Mouse (Mus musculus) kidney, adult 9 months (tissue): ENCODE results near the gene Cutal.
"Not testable (repeated sequence)": the region's sequence is repeated elsewhere in the genome, so short reads cannot be mapped to it uniquely, and the experiment has no call there.

Experiments used
- DNase-seq: peaks from one replicate; pipeline ENCODE4 v3.0.0; 2022

Cutal gene

GRCm38 (mm10) chr2:34874271-34874670, at the start of gene Cutal:
Cutal (plus strand) TSS chr2:34874396.
- DNase-seq, result peak; percentile 87

- DNase-seq, result peak; percentile 93
Measured at GRCm38 (mm10) chr2:34825827-34826459, 48.3 kb upstream of the Cutal start, which contains the start of gene Fbxw2. Fbxw2 (minus strand) TSS chr2:34826311.

DNA sequence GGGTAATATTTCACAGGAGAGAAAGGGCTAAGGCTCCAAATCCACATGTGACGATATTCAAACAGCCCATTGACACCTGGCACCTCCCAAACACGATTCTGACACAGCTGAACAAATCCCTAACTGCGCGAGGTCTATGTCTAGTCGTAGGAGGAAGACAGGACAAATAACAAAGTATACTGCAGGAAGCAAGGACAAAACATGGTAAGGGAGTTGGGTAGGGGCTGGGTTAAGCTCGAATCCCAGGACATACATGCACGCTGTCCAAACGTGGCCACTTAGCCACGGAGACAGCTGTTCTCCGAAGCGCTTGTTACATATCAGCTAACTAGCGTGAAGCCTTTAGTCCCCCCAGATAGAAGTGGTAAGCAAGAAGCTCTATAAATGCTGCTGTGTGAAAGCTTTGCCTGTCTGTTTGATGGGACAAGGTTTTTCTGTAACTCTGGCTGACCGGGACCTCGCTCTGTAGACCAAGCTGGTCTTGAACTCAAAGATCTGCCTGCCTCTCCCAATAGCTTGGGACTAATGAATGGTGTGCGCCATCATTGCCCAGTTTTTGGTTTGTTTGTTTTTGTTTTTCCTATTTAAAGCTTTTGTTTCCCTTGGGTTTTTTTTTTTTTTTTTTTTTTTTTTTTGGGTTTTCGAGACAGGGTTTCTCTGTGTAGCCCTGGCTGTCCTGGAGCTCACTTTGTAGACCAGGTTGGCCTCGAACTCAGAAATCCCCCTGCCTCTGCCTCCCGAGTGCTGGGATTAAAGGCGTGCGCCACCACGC, 47.5 kb upstream of the Cutal start:
- no peak for DNase-seq

DNA sequence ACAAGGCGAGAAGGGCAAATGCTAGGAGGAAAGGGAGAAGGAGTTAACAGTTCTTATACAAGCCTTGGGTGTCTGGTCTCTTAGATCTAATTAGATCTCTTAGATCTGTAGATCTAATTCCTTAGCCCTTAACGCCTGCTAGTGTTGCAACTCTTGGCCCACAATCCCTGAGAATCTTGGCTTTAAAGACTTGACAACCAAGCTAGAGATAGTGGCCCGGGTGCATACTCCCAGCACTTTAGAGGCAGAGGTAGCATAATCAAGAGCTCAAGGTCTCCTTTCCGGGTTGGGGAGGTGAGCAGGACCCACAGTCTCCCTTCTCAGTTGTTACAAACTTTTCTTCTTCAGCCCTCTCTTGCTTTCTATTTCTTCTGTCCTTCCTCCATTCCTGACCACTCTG, 46.6 kb upstream of the Cutal start:
- DNase-seq, result no peak

GRCm38 (mm10) chr2:34828026-34828425, 46.2 kb upstream of the Cutal start:
- DNase-seq, result no peak

DNA sequence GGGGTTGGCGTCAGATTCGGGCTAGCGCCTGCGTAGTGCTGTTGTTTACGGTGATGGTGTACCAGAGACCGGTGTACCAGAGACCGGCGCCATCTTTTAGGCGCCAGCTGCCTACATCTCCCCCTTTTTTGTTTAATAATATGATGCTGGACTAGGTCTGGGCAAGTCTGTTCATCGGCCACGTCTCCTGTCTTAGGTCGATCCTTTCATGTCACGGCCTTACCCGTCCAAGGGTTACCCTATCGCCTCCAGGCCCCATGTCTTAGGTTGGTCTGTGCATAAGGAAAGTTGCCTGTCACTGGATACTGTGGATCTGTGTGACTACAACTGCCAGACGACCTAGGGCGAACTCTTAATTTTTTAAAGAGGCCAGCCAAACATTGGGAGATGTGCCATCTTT, 44.1 kb upstream of the Cutal start:
- DNase-seq, result not testable (repeated sequence)

GRCm38 (mm10) chr2:34832766-34833457, 41.3 kb upstream of the Cutal start, which contains the start of gene Gm34653:
Gm34653 (plus strand) TSS chr2:34833007.
- DNase-seq, result not testable (repeated sequence)

DNA sequence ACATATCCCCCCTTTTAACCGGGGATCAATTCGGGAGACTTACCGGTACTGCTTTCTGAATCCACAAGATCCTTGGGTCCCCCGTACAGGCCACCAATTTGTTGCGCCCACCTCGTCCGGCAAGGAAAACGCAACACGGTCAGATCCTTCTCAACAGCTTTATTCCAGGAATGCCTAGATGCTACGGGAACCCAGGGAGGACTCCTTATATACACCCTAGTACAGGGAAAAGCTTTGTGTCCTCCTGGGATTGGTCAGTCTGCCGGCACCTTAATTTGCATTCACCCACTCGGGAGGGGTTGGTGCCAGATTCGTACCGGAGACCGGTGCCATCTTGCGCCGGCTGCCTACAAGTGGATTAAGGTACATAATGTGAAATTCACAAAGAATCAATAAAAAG, 40.6 kb upstream of the Cutal start:
- DNase-seq, result no peak

DNA sequence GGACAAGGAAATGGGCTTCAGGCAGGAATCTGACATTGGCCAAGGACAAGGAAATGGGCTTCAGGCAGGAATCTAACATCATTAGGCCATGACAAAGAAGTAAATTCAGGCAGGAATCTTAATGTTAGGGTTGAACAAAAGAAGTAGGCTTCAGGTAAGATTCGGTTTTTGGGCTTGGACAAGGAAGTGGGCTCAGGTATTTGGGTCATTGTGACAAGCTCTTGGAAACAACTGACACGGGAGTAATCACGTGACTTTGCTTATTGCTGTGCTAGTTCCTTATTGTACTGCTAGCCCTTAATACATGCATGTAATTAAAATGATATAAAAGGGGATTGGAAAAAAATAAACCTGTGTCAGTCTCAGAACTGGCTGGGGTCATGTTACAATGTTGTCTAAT, 38.5 kb upstream of the Cutal start:
- no peak for DNase-seq

- not testable (repeated sequence) for DNase-seq
Measured at GRCm38 (mm10) chr2:34840143-34840542, 34.1 kb upstream of the Cutal start.

DNA sequence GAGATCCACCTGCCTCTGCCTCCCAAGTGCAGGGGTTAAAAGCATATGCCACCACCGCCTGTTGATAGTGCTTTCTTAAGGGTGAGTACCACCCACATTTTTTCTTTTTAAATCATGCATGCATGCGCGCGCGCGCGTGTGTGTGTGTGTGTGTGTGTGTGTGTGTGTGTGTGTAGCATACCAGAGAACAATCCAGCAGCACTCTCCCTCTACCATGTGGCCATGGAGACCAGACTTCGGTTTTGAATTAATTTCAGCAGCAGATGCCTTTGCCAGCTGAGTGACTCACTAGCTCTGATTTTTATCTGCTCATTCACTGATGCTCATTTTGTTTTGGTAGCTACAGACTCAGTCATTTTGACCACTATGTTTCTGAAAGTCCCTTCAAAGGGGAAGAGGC, 32.5 kb upstream of the Cutal start:
- no peak for DNase-seq

- DNase-seq, result peak; percentile 70
Measured at GRCm38 (mm10) chr2:34843211-34843939, 30.8 kb upstream of the Cutal start.

DNA sequence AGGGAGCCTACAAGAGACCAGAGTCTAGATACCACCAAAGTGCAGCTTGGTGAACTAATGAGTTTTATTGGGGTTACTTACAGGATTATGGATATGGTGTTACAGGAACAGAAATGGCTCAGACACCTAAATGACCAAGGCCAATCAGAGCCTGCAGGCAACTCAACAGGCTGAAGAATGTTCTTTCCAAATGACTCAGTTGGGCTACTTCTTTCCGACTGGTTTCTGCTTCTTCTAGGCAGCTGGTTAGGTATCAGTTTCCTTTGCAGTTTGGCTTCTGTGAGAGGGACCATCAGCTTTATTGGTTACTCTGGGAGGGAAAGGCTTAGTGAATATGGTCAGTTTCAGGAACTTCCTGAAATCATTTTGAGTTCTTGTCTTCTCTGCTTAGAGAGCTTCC, 26.5 kb upstream of the Cutal start:
- DNase-seq, result no peak

- no peak for DNase-seq
Measured at GRCm38 (mm10) chr2:34855265-34855664, 18.9 kb upstream of the Cutal start.

DNA sequence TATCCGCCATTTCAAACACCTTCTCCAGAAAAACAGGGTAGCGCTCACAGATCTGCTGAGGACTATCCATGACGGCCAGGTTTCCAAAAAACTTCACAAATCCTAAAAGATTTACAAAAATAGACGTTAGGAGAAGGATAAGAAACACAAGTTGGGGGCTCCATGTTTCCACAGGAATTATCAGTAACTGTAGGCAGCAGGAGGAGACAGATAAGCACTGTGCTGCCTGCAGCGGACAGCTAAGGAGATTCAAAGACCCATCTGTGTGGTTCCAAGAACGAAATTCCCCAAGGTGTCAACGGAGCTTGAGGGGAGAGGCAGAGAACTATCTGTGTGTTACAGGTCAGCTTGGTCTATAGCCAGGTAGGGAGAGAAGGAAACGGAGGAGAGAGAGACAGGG, 16.5 kb upstream of the Cutal start:
- DNase-seq, result no peak

- DNase-seq, result no peak
Measured at GRCm38 (mm10) chr2:34869680-34870079, 4.5 kb upstream of the Cutal start.

DNA sequence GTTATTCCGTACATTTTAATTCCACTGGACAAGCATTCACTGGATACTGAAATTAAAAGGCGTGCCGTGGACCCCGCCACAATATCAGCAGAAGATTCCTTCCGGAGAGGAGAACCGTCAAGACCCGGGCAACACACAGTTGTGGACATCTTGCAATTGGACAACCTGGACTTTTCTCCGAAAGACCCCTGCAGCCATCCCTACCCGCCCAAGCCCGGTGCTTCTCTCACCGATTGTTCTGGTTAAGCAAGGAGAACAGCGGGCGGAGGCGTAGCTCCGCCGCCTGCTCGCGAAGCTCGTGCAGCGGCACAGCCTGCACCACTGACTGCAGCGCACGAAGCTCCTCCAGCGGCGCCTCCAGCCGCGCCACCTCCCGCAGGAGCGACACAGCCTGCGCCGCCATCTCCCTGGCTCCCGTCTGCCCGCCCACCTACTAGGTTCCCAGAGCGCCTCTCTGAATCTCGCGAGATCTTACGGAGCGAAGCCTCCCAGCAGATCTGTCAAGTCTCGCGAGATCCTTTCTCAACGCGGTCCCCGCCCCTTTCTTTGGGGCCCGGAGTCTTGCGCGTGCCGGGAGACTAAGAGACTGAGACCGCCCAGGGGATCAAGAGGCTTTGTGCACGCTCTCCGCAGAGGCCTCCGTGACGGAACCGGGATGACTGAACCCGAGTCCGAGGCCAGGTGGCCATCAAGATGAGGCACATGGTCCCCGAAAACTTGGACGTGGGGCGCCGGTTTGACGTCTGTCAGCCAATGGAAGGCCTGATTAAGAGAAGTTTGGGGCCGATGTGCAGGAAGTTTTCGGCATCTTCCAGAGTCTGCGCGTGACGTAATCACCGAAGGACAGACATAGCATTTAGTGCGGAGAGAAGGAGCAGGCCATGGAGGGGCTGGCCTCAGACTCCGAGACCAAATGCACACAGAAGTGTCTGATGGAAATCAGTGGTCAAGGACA, 3.4 kb upstream of the Cutal start:
- DNase-seq, result peak; percentile 98

- DNase-seq, result peak; percentile 79
Measured at GRCm38 (mm10) chr2:34874816-34875345, 685 bp downstream of the Cutal start, which contains the start of gene Psmd5. Psmd5 (minus strand) TSS chr2:34874968.

DNA sequence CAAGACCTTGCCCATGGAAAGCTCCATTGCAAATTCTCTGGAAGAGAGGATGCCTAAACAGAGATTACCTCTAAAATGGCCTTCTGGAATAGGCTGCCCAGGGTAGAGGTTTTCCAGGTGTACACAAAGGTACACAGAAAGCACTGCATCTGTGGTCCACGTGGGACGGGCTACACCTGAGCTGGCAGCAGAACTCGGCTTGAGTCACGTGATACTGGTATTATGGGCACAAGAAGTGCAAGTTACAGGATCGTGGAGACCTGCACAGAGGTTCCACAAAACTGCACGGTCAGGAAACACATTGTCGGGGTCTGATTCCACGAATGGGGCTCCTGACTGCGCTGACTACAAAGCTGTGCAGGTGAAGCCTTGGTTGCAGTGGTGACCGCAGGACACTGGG, 5.9 kb downstream of the Cutal start:
- peak; percentile 61 for DNase-seq

- DNase-seq, result peak; percentile 48
Measured at GRCm38 (mm10) chr2:34882757-34883156, 8.6 kb downstream of the Cutal start.

- no peak for DNase-seq
Measured at GRCm38 (mm10) chr2:34883190-34883589, 9.0 kb downstream of the Cutal start.
